Mouse (Mus musculus): ENCODE data around the gene Svep1. TPM values are rescaled to one million over a fixed set of nuclear protein-coding genes. Genes with fewer than 3 reads are reported as not detected.

Svep1 gene
- total RNA-seq, 1 experiment from 2014 or later: not detected

- no peak for ATAC-seq (ENCODE audit: extremely low read depth, insufficient number of reproducible peaks, low FRiP score, poor library complexity, severe bottlenecking)
Measured at GRCm38 (mm10) chr4:58177256-58177655, 29.4 kb downstream of the Svep1 start.

- no peak for ATAC-seq (ENCODE audit: extremely low read depth, insufficient number of reproducible peaks, low FRiP score, poor library complexity, severe bottlenecking)
Measured at GRCm38 (mm10) chr4:58174435-58174987, 32.1 kb downstream of the Svep1 start.

- no peak for ATAC-seq (ENCODE audit: extremely low read depth, insufficient number of reproducible peaks, low FRiP score, poor library complexity, severe bottlenecking)
Measured at GRCm38 (mm10) chr4:58173401-58173800, 33.3 kb downstream of the Svep1 start.

- no peak for ATAC-seq (ENCODE audit: extremely low read depth, insufficient number of reproducible peaks, low FRiP score, poor library complexity, severe bottlenecking)
Measured at GRCm38 (mm10) chr4:58170430-58170829, 36.2 kb downstream of the Svep1 start.

GRCm38 (mm10) chr4:58169918-58170317 is 36.7 kb downstream of the Svep1 start:
- ATAC-seq (ENCODE audit: extremely low read depth, insufficient number of reproducible peaks, low FRiP score, poor library complexity, severe bottlenecking): no peak

GRCm38 (mm10) chr4:58168366-58168765 is 38.3 kb downstream of the Svep1 start:
- no peak for ATAC-seq (ENCODE audit: extremely low read depth, insufficient number of reproducible peaks, low FRiP score, poor library complexity, severe bottlenecking)

- ATAC-seq (ENCODE audit: extremely low read depth, insufficient number of reproducible peaks, low FRiP score, poor library complexity, severe bottlenecking): no peak
Measured at GRCm38 (mm10) chr4:58165711-58166110, 40.9 kb downstream of the Svep1 start.

GRCm38 (mm10) chr4:58161901-58162300 is 44.8 kb downstream of the Svep1 start:
- no peak for ATAC-seq (ENCODE audit: extremely low read depth, insufficient number of reproducible peaks, low FRiP score, poor library complexity, severe bottlenecking)

GRCm38 (mm10) chr4:58159564-58159963 is 47.1 kb downstream of the Svep1 start:
- ATAC-seq (ENCODE audit: extremely low read depth, insufficient number of reproducible peaks, low FRiP score, poor library complexity, severe bottlenecking): no peak

- no peak for ATAC-seq (ENCODE audit: extremely low read depth, insufficient number of reproducible peaks, low FRiP score, poor library complexity, severe bottlenecking)
Measured at GRCm38 (mm10) chr4:58150301-58150700, 56.4 kb downstream of the Svep1 start.

GRCm38 (mm10) chr4:58149186-58149585 is 57.5 kb downstream of the Svep1 start:
- ATAC-seq (ENCODE audit: extremely low read depth, insufficient number of reproducible peaks, low FRiP score, poor library complexity, severe bottlenecking): no peak

- no peak for ATAC-seq (ENCODE audit: extremely low read depth, insufficient number of reproducible peaks, low FRiP score, poor library complexity, severe bottlenecking)
Measured at GRCm38 (mm10) chr4:58148547-58148946, 58.1 kb downstream of the Svep1 start.

GRCm38 (mm10) chr4:58146676-58147075 is 60.0 kb downstream of the Svep1 start:
- ATAC-seq (ENCODE audit: extremely low read depth, insufficient number of reproducible peaks, low FRiP score, poor library complexity, severe bottlenecking): no peak

- ATAC-seq (ENCODE audit: extremely low read depth, insufficient number of reproducible peaks, low FRiP score, poor library complexity, severe bottlenecking): no peak
Measured at GRCm38 (mm10) chr4:58139764-58140556, 66.7 kb downstream of the Svep1 start.

GRCm38 (mm10) chr4:58139241-58139640 is 67.4 kb downstream of the Svep1 start:
- no peak for ATAC-seq (ENCODE audit: extremely low read depth, insufficient number of reproducible peaks, low FRiP score, poor library complexity, severe bottlenecking)

- ATAC-seq (ENCODE audit: extremely low read depth, insufficient number of reproducible peaks, low FRiP score, poor library complexity, severe bottlenecking): no peak
Measured at GRCm38 (mm10) chr4:58133610-58134309, 72.9 kb downstream of the Svep1 start.

- ATAC-seq (ENCODE audit: extremely low read depth, insufficient number of reproducible peaks, low FRiP score, poor library complexity, severe bottlenecking): no peak
Measured at GRCm38 (mm10) chr4:58129844-58130243, 76.8 kb downstream of the Svep1 start.

- no peak for ATAC-seq (ENCODE audit: extremely low read depth, insufficient number of reproducible peaks, low FRiP score, poor library complexity, severe bottlenecking)
Measured at GRCm38 (mm10) chr4:58127024-58127423, 79.6 kb downstream of the Svep1 start.

- ATAC-seq (ENCODE audit: extremely low read depth, insufficient number of reproducible peaks, low FRiP score, poor library complexity, severe bottlenecking): no peak
Measured at GRCm38 (mm10) chr4:58115452-58115851, 91.2 kb downstream of the Svep1 start.

GRCm38 (mm10) chr4:58111008-58111407 is 95.7 kb downstream of the Svep1 start:
- no peak for ATAC-seq (ENCODE audit: extremely low read depth, insufficient number of reproducible peaks, low FRiP score, poor library complexity, severe bottlenecking)
